ENCODE assay signal across 15 mouse cellular contexts in genomic region chr17:4355506-4356218, GRCm38 (mm10).
DNase-seq lines count a peak whose midpoint lies in the region; ATAC-seq lines count a peak whose summit lies in the region.
"Had no signal": no experiment of that assay in that cellular context is flagged by ENCODE, and none has a peak within 500 bp of the region (broad histone marks: within the 10 kb centered on the region; RNA-seq: fewer than 3 reads in every experiment).

No protein-coding gene starts in this region.

- peak; percentile 46 for DNase-seq in heart, adult 8-10 months (ENCODE audit: low spot score)
- DNase-seq in heart, postnatal 4 days: no peak
- peak; percentile 35 for DNase-seq in retina, embryonic 14.5 days (ENCODE audit: low spot score)
- no peak for DNase-seq in retina, postnatal 1 day
- peak; percentile 4 to 6 for DNase-seq in heart, postnatal 10 days
- DNase-seq in layer of hippocampus, adult 18-20 months (ENCODE audit: low spot score in 2 of 2): no peak
- DNase-seq: adrenal gland, postnatal 10 days; cerebellum, postnatal 36 days; kidney, postnatal 10 days; layer of hippocampus, adult 9-11 months; lung, embryonic 14.5 days; right cerebral cortex, postnatal 14 days; thymus, postnatal 14 days had no signal

- ATAC-seq in granulocyte monocyte progenitor cell, adult 5-6 weeks (replicated peaks; ENCODE audit: poor library complexity, severe bottlenecking): no peak
- ATAC-seq: forebrain, embryonic 13.5 days had no signal

- intact Hi-C loops in heart, postnatal 10 days (cut with DNase I): no loop called here

Comparison
In these comparisons a context has a peak if more than half of its experiments do, and no peak if none do; other contexts are left out.
1. DNase-seq: peak in heart, adult 8-10 months (single experiment), retina, embryonic 14.5 days (single experiment) and heart, postnatal 10 days (2 of 2); none in heart, postnatal 4 days (single experiment), retina, postnatal 1 day (single experiment) and layer of hippocampus, adult 18-20 months (0 of 2).